Mouse (Mus musculus) gastrocnemius, adult 8-10 months (tissue): ENCODE data around the gene Gm1043. TPM values are rescaled to one million over a fixed set of nuclear protein-coding genes. Genes with fewer than 3 reads are reported as not detected.

Experiments
- DNase-seq, 2 experiments: peaks; one replicate each; pipeline ENCODE4 v3.0.0; 2022; ENCODE audit warnings: low spot score in 2 of 2
- total RNA-seq, 4 experiments: library from RNA; stranded (reverse); gene quantifications; 2 replicates each; pipeline ENCODE4 v1.2.4; 2022

Gm1043 gene
- total RNA-seq, 4 experiments from 2014 or later: not detected

DNA sequence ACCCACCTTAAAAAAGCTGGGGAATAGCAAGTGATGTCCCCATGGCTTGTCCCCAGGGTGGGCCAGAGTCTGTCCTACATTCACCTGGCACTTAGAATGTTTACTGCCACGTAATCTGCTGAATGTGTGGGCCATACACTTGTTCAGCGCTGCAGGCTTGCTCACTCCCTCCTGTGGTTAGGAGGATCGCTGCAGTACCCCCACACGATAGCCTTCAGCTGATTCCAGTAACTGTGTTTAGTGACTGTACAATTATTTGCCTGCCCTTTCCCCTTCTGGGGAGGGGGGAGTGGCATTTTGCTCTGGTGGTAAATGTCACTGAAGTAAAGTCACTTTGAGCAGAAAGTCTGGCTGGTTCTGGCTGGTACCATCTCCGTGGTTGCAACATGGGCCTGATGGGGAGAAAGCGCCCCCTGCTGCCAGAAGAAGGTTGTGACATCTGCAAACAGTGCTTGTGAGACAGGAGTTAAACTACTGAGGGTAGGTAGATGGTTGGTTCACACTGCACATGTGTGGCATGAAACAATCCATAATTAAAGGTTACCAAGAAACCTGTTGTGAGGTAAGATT lies 24.2 kb downstream of the Gm1043 start:
- DNase-seq: no peak

DNA sequence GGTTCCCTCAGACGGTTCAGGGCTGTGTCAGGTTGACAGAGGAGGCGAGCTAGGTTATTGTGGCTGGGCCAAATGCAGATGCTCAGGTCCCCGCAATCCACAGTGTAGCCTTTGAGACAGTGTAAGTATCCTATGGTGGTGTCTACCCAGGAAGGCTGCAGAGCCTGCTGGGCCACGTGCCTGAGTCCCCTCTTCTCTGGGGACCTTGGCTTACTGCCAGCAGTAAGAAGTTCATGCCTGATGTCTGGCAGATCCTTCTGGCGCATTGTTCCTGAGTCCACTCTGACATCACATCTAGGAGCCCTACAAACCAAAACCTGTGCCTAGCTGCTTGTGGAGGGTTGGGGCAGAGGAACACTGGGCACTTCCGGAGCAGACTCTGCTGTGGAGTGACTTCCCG lies 27.2 kb downstream of the Gm1043 start:
- DNase-seq: no peak

DNA sequence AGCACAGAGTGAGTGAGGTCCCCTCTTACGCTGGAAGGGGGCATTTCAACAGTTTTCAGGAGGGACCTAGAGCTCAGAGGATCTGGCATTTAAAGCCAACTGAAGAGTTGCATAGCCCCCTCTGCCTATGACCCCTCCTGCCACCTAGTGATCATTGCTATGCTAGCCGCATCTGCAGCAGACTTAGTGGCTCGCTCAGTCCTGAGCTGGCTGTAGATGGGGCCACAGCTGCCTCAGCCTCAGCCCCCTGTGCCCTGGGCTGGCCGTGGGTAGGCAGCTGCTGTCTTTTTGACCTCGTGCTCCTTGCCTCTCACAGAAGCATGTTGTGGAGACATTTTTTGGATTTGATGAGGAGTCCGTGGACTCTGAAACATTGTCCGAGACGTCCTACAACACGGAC lies 32.0 kb downstream of the Gm1043 start:
- no peak for DNase-seq

DNA sequence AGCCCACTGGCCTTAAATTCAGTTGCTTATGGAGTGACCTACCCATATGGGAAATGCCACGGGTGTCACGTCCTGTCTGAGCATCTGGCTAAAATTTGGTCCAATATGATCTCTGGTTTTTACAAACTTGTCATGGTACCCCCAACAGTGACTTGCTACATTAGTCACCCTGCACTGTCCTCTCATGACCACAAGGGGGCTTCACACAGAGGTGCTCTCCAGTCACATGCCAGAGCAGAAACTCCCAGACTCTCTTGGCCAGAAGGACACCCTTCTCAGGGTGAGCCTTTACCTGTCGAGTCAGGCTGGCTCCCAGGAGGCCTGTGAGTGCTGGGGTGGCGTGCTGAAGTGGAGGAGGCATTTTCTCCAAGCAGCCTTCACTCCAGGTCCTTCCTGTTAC lies 33.1 kb downstream of the Gm1043 start:
- no peak for DNase-seq

DNA sequence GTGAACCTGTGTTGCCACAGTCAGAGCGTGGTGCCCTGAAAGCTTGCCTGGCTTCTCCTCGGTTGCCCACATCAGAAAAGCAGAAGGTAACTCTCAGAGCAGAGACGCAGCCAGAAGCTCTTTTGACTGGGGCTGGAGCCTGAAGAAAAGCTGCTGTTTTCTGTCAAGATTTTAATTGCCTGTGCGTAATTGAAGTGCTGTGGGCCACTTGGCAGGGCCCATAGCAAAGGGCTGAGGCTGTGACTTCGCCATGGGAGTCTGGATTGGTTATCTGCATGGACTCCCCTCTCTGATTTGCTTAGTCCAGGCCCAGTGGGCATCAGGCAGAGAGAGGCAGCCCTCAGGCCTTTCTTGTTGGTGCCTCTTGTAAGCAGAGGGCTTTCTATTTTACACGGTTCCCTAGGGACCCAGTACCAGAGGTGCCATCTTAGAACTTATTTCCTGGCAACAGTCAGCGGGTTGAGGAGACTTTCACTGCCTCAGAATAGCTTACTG lies 36.1 kb downstream of the Gm1043 start:
- no peak for DNase-seq

DNA sequence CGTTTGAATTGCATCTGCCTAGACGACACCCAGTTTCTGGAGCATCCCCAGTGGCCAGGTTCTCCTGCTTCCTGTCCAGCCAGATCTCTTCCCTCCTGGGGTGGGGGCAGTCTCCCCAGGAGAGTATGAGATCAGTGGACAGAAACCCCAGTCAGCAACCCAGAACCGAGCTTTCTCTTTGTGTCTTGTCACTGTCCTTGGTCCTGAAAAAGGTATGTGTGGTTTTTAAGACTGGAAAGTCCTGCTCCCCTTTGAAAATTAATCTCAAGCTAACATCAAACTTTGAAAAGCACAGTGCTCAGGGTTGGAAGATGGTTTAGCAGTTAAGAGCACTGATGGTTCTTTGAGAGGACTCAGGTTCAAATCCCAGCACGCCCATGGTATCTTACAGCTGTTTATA lies 46.7 kb downstream of the Gm1043 start:
- no peak for DNase-seq

DNA sequence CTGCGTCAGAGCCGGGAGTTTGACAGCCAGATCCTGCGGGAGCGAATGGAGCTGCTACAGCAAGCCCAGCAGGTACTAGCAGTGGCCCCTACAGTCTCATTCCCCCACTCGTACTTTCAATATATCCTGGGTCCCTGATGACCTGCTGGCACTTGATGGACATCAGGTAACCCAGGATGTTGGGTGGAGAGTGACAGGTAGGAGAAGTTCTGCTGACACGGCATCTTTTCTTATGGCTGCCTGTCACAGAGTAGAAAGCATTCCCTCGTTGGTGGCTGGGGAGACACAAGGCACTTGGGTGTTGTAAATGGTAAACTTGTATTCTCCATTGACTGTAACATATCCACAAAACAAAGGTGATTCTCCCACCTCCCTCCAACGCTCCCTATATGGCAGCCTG lies 56.6 kb downstream of the Gm1043 start:
- DNase-seq: no peak

DNA sequence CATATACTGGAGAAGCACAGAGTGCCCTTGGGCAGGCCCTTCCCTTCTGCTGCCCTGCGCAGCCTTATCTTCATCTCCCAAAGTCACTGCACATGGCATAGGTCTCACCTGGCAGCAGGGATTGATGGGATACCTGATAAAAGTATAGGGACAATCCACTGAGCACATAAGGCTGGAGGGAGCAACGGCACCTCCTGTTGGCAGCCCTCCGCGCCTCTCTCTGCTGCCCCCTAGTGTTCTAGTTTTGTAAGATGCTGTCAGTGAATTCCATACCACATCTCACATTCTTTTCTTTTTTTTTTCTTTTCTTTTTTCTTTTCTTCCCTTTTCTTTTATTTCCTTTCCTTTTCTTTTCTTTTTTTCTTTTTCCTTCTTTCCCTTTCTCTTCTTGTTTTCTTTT lies 62.4 kb downstream of the Gm1043 start:
- DNase-seq: no peak

DNA sequence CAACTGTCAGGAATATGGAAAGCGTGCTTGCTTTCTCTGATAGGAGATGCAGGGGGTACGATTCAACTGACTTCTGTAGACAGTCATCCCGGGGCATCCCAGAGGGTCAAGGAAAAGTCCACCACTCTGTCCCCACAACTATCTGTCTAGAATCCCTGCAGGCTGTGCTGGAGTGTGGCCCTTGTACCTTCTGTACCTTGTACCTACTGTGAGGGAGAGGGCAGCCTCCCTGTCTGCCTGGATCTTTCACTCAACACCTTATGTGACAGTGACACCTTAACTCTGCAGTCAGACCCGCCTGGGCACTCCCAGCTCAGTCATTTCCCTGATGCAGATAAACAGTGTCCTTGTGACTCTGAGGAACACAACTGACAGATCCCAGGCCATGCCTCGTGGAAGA lies 65.5 kb downstream of the Gm1043 start:
- DNase-seq: no peak

DNA sequence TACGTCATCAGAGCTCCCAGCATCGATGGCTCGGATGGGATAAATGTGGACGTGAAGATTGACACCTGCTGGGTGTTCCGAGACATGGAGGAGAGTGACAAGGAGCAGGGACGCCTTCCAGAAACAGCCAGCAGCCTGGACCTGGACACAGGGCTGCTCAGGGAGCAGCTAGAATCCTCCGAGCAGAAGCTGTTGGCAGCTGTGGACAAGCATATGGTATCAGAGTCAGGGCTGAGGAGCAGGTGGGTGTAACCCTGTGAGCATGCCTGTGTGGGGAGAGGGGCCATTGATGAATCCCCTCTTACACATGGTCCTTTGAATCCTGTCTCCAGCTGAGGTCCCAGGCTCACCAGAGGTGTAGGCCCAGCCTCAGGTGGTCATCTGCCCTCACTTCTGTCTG lies 69.3 kb downstream of the Gm1043 start:
- no peak for DNase-seq

DNA sequence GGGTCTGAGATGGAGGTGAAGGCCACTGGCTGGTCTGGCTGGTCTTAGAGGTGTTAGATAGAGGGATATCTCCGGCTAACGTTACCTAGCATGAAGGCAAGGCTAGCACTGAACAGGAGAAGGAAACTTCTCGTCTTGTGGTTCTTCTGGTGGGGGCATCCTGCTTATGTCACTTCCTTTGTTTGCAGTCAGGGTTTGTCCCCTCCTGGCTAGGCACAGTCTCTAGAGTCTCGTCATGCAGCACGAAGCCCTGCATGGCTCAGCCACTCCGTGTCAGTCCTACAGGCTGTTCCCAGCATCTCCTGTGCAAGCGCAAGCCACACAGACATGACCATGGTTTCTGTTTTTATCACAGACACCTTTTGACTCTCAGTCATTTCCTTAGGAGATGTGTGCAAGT lies 73.2 kb downstream of the Gm1043 start:
- DNase-seq: no peak

DNA sequence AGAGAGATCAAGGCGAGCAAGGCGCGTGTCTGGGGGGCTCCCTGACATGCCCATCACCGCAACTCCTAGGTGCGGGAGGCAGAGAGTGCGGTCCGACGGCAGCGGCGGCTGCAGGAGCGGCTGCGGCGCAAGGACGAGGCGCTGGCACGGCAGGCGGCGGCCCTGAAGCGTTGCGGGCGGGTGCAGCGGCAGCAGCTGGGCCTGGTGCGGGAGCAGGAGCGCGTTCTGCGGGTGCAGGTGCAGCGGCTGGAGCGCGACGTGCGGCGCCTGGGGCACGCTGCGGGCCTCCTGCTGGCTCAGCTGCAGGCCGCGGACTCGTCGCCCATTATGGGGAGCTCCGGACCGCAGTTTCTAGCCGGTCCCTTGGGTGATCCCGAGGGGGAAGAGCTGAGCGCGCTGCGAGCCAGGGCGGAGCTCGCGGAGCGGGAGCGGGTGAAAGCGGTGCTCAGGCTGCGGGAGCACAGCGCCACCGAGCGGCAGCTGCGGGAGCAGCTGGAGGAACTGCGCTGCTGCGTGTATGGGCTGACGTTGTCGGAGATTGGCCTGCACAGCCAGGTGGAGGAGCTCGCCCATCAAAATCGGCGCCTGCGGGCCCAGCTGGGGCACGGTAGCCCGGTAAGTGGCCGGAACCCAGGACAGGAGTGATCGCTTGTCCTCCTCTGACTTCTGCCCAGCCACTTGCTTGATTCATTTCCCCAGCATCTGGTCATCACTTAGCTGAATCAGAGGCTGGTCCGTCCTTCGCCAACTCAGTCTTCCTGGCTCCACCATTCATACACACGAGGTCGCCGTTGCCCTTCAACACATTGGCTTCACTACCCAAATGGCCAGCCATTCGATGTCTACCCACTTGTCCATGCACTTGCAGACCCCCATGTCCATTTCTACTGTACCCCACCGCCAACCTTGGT lies 78.0 kb downstream of the Gm1043 start:
- no peak for DNase-seq

DNA sequence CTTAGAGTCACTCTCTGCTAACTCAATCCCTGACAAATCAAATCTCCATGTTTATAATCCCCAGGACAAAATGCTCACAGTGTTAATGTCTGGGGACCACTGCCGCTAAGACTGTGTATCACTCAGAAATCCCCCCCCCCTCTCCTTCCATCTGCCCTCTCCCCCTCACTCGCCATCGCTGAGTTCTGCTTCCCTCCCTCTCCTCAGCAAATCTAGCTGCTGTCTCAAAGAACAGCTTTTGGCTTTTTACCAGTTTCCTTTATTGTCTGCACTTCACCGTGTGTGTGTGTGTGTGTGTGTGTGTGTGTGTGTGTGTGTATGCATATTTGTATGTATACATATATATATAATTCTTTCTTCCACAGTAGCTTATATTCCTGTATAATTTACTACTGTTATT lies 91.3 kb downstream of the Gm1043 start:
- DNase-seq: no peak

DNA sequence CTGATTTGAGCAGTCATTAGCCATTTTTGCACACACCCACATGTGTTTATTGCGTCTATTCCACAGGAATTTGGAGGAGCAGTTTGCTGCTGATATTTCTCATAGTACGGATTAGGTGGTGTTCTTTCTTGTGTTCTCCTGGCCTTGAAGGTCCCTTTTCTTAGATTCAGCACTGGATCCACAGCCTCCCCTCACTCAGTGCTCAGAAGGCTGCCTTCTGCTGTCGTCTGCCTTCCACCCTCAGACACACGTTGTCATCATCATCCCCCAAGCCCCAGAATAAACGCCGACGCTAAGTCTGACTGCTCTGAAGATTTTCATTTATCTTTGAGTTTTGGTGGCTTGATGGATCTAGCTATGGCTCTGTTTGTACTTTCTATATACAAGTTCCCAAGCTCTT lies 91.9 kb downstream of the Gm1043 start:
- DNase-seq: no peak

DNA sequence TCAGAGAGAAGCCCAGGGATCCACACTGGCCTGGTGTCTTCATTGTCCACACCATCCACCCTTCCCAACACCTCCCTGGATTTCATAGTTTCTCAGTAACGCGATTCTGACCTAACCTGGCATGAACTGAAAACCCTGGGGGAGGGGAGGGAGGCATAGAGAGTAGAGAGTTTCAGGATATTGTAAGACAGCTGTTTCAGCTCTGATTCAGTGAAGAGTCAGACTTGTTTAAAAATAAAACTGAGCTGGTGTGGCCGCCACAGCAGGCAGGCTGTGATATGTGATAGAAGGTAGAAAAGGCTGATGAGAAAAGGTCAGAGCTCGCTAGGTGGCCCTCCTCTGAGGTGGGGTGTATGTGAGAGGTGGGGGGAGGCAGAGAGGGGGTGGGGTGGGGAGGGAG lies 93.6 kb downstream of the Gm1043 start:
- DNase-seq: no peak

DNA sequence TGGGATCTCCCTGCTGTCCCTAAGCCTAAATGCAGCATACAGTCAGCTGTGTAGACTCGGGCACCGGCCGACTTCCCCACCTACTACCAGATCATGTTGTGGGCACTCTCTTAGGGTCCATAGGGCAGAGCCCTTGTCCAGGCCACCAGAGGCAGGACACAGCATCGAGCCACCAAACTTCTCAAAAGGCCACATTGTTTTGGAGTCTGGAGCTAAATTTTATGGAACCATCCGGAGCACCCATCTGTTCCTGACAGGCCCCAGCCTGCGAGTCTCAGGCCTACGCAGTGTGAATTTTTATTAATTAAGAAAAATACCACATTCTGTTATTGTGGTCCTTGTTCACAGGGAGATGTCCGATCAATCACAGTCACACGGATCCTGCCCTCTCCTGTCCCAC lies 94.7 kb downstream of the Gm1043 start:
- DNase-seq: no peak

DNA sequence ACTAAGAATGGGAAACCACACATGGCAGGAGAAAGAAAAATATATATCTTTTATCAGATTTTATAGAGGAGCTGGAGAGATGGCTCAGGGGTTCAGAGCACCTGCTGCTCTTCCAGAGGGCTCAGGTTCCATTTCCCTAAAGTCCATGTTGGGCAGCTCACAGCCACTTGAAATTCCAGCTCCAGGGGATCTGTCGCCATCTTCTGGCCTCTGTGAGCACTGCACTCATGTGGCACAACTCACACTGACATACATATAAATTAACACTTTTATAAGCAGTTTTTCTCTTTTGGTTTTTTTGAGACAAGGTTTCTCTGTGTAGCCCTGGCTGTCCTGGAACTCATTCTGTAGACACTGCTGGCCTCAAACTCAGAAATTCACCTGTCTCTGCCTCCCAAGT lies 95.5 kb downstream of the Gm1043 start:
- DNase-seq: no peak

DNA sequence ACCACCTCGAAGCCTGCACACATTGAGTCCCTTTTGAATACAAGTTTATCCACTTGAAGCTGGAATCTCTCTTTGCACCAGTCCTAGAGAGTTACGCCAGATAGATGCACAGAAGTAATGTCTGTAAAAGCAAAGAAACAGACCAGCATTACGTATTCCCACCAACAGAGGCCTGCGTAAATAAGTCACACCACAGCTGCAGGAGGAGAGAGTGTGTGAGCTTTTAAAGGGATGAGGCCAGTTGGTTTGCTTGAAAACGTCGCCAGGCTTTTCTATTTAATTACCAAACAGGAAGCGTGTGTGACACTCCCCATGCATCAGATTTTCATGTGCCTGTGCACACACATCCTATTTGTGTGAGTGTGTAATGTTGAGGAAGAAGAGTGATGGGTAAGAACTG lies 99.4 kb downstream of the Gm1043 start:
- DNase-seq: no peak

DNA sequence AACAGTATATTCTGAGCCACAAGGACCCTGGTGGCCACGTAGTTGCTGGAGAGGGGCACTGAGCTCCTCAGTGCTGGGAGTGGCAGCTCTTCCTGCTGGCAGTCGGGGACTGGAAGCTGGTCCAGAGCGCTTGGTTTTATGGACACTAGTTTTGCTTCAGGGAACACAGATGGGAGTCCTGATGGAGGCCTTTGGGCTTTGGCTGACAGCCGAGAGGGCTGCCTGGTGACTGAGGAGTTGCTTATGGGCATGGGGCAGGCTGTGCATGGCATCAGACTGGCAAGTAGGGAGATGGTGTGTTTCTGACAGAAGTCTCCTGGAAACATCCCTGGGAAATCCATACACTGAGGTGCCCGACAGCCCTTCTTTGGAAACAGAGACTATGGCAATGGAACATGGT lies 105.2 kb downstream of the Gm1043 start:
- DNase-seq: no peak

DNA sequence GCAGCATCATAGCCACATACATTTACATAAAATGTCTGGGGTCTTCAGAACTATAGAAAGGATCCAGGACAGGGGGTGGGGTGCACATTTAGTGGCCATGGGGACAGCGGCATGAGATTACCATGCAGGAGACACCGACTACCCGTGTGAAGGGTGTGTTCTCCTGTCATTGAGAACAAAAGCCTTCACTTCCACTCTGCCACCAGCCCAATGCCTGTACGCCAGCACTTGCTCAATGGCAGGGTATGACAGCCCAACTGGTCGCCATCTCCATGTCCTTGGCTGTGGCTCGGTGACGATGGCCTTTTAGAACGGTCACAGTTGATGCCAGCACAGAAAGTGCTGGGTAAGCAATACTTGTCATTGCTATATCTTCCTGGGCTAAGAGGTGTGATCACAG lies 111.0 kb downstream of the Gm1043 start:
- no peak for DNase-seq

DNA sequence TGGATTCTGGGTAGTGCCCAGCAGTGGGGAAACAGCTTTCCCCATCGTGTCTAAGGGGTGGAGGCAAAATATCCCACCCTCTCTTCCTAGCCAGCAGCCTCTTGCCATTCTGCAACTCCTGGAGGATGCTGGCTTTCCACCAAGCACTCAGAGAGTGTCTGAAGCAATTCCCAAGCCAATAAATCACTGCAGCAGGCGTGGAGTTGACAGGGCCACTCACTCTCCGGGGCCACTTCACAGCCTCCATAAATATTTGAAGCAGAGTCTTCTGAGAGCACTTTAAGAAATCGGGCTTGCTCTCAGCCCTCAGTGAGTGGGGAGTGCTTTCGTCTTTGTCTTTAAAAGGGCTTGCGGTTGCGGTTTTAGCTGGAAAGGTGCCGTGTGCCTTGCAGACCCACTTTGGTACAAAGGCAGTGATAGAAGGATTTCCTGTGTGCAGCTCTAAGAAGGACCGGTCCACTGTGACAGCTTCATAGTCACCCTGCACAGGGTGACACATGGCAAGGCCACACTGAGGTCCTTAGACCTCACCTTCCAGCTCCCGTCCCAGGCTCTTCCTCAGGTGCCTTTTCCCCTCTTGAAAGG lies 111.6 kb downstream of the Gm1043 start:
- DNase-seq: no peak

DNA sequence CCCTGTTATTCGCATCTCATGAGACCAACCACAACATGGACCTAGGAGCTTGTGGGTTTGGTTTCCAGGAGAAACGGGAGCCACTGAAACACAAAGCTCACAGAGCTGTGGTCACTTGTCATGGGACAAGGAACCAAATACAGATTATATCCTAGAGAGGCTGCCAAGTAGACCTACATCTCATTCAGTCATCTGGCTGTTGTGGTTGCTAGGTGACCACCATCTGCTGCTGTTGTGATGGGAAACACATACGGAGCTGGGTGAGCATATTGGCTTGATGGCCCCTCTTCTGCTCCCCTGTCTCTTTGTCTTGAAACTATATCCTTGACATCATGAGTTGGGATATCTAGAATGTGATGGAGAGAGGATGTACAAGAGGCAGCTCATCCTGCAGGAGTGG lies 112.3 kb downstream of the Gm1043 start:
- DNase-seq: no peak
